Mouse (Mus musculus): ENCODE results near the gene Rpusd3. TPM values are rescaled to one million over a fixed set of nuclear protein-coding genes. Genes with fewer than 3 reads are reported as not detected.

Rpusd3 gene
- total and polyA plus RNA-seq, 3 experiments: 24.8 to 34.1 TPM; not detected in 1

GRCm38 (mm10) chr6:113368577-113368976, 50.6 kb downstream of the Rpusd3 start:
- Histone ChIP-seq H3K27me3 (ENCODE audit: control insufficient read depth in 1 of 2, insufficient read depth in 2 of 2, low read length in 2 of 2) (no peaks in the 10 kb centered on the region), H3K79me2 (ENCODE audit: control insufficient read depth, insufficient read depth, low read length, poor library complexity) (no peaks in the 10 kb centered on the region), H3K4me1 (ENCODE audit: control insufficient read depth in 1 of 2, insufficient read depth in 2 of 2, low read length in 2 of 2) (no peaks in the 10 kb centered on the region), H3K9ac (ENCODE audit: control insufficient read depth, low read depth, low read length, poor library complexity, severe bottlenecking) (no peak overlapping the region), H3K36me3 (ENCODE audit: control insufficient read depth in 1 of 2, insufficient read depth in 2 of 2, low read length in 2 of 2) (no peaks in the 10 kb centered on the region; a peak in 1 of 4 replicates), H3K4me3 (ENCODE audit: control insufficient read depth in 1 of 2, insufficient read depth in 1 of 2, low read depth in 2 of 2, low read length in 2 of 2) (no peak overlapping the region), H3K9me3 (replicated peaks; ENCODE audit: insufficient read depth, low read length) (no peaks in the 10 kb centered on the region), H3K27ac (ENCODE audit: control insufficient read depth, low read depth, low read length) (no peak overlapping the region)
- no peak for DNase-seq (ENCODE audit: low read depth, low spot score)
- no peak for TF ChIP-seq MAZ (IDR thresholded peaks at IDR 0.05; ENCODE audit: low read depth, low read length)
- no peak for TF ChIP-seq TCF12 (IDR thresholded peaks at IDR 0.05; ENCODE audit: low read depth, low read length)
- TF ChIP-seq MYC (IDR thresholded peaks at IDR 0.05; ENCODE audit: low read depth, low read length): no peak
- no peak for TF ChIP-seq ELF1 (IDR thresholded peaks at IDR 0.05; ENCODE audit: low read depth, low read length)
- TF ChIP-seq USF1 (IDR thresholded peaks at IDR 0.05; ENCODE audit: low read depth, low read length): no peak
- TF ChIP-seq ETS1 (IDR thresholded peaks at IDR 0.05; ENCODE audit: low read depth, low read length): no peak
- no peak for TF ChIP-seq TBP (IDR thresholded peaks at IDR 0.05; ENCODE audit: low read depth, low read length)
- no peak for TF ChIP-seq MYB (IDR thresholded peaks at IDR 0.05; ENCODE audit: low read depth, low read length)
- TF ChIP-seq RCOR1 (IDR thresholded peaks at IDR 0.05; ENCODE audit: low read depth, low read length): no peak
- TF ChIP-seq E2F4 (IDR thresholded peaks at IDR 0.05; ENCODE audit: borderline replicate concordance, low read depth, low read length): no peak
- no peak for TF ChIP-seq ZNF384 (IDR thresholded peaks at IDR 0.05; ENCODE audit: low read depth, low read length)
- TF ChIP-seq JUND (IDR thresholded peaks at IDR 0.05; ENCODE audit: low read depth, low read length): no peak
- no peak for TF ChIP-seq UBTF (IDR thresholded peaks at IDR 0.05; ENCODE audit: borderline replicate concordance, insufficient read depth, low read depth, low read length)
- TF ChIP-seq MAFK (IDR thresholded peaks at IDR 0.05; ENCODE audit: borderline replicate concordance, low read depth, low read length): no peak
- no peak for TF ChIP-seq SMC3 (IDR thresholded peaks at IDR 0.05; ENCODE audit: low read depth, low read length)
- no peak for TF ChIP-seq SIN3A (IDR thresholded peaks at IDR 0.05; ENCODE audit: low read length)
- TF ChIP-seq ZC3H11A (IDR thresholded peaks at IDR 0.05; ENCODE audit: low read depth, low read length): no peak
- no peak for TF ChIP-seq NELFE (IDR thresholded peaks at IDR 0.05; ENCODE audit: low read depth, low read length)

DNA sequence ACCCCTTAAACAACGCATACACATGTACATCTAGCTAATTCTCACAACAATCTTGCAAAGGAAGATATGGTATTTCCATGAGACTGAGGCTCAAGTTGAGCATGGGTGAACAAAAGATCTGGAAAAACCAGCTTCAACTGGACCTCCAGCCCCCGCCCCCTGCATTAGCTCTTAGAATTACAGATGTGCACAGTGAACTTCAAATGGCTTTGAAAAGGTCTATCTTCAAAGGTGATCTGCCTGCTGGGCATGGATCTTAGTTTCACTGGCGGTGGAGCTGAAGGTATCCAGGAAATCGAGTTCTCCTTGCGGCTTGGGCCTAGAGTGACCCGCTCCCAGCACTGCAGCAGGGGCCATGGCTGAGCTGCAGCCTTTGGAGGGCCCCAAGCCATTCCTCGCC, 51.0 kb downstream of the Rpusd3 start:
- no peak overlapping the region for H3K9ac ChIP-seq (ENCODE audit: control insufficient read depth, low read depth, low read length, poor library complexity, severe bottlenecking)
- no peaks in the 10 kb centered on the region for H3K4me1 ChIP-seq (ENCODE audit: control insufficient read depth in 1 of 2, insufficient read depth in 2 of 2, low read length in 2 of 2)
- no peaks in the 10 kb centered on the region for H3K27me3 ChIP-seq (ENCODE audit: control insufficient read depth in 1 of 2, insufficient read depth in 2 of 2, low read length in 2 of 2)
- TF ChIP-seq RCOR1 (IDR thresholded peaks at IDR 0.05; ENCODE audit: low read depth, low read length) (no peak), MAZ (IDR thresholded peaks at IDR 0.05; ENCODE audit: low read depth, low read length) (no peak), POLR2AphosphoS2 (IDR thresholded peaks at IDR 0.05; ENCODE audit: low read length) (no peak), POLR2AphosphoS5 (IDR thresholded peaks at IDR 0.05; ENCODE audit: borderline replicate concordance, low read depth, low read length) (no peak), JUND (IDR thresholded peaks at IDR 0.05; ENCODE audit: low read depth, low read length) (no peak), RAD21 (IDR thresholded peaks at IDR 0.05; ENCODE audit: low read depth, low read length) (no peak), POLR2A (IDR thresholded peaks at IDR 0.05; ENCODE audit: control insufficient read depth in 1 of 2, insufficient read depth in 1 of 2, low read depth in 1 of 2, low read length in 2 of 2, poor library complexity in 1 of 2) (no peak), ELF1 (IDR thresholded peaks at IDR 0.05; ENCODE audit: low read depth, low read length) (no peak), GATA1 (IDR thresholded peaks at IDR 0.05; ENCODE audit: low read depth, low read length) (no peak), ETS1 (IDR thresholded peaks at IDR 0.05; ENCODE audit: low read depth, low read length) (no peak), NELFE (IDR thresholded peaks at IDR 0.05; ENCODE audit: low read depth, low read length) (no peak), TBP (IDR thresholded peaks at IDR 0.05; ENCODE audit: low read depth, low read length) (no peak), UBTF (IDR thresholded peaks at IDR 0.05; ENCODE audit: borderline replicate concordance, insufficient read depth, low read depth, low read length) (no peak), SIN3A (IDR thresholded peaks at IDR 0.05; ENCODE audit: low read length) (no peak), USF1 (IDR thresholded peaks at IDR 0.05; ENCODE audit: low read depth, low read length) (no peak), NRF1 (IDR thresholded peaks at IDR 0.05; ENCODE audit: insufficient read depth, low read depth, low read length, poor library complexity, severe bottlenecking) (no peak), ZC3H11A (IDR thresholded peaks at IDR 0.05; ENCODE audit: low read depth, low read length) (no peak), HCFC1 (IDR thresholded peaks at IDR 0.05; ENCODE audit: low read depth, low read length) (no peak), USF2 (IDR thresholded peaks at IDR 0.05; ENCODE audit: borderline replicate concordance in 1 of 2, insufficient read depth in 1 of 2, low read depth in 1 of 2, low read length in 2 of 2) (no peak)
- no peak for DNase-seq (ENCODE audit: low read depth, low spot score)
- no peaks in the 10 kb centered on the region for H3K79me2 ChIP-seq (ENCODE audit: control insufficient read depth, insufficient read depth, low read length, poor library complexity)
- H3K9me3 ChIP-seq (replicated peaks; ENCODE audit: insufficient read depth, low read length): no peaks in the 10 kb centered on the region
- H3K36me3 ChIP-seq (ENCODE audit: control insufficient read depth in 1 of 2, insufficient read depth in 2 of 2, low read length in 2 of 2): no peaks in the 10 kb centered on the region; a peak in 1 of 4 replicates
- no peak overlapping the region for H3K4me3 ChIP-seq (ENCODE audit: control insufficient read depth in 1 of 2, insufficient read depth in 1 of 2, low read depth in 2 of 2, low read length in 2 of 2)
- no peak overlapping the region for H3K27ac ChIP-seq (ENCODE audit: control insufficient read depth, low read depth, low read length)

Data from MEL (cell line).